Mouse (Mus musculus): ENCODE data around the gene Pakap. TPM values are rescaled to one million over a fixed set of nuclear protein-coding genes. Genes with fewer than 3 reads are reported as not detected.

The Pakap gene
- polyA plus RNA-seq, 1 experiment from 2014 or later: 21.4 TPM

DNA sequence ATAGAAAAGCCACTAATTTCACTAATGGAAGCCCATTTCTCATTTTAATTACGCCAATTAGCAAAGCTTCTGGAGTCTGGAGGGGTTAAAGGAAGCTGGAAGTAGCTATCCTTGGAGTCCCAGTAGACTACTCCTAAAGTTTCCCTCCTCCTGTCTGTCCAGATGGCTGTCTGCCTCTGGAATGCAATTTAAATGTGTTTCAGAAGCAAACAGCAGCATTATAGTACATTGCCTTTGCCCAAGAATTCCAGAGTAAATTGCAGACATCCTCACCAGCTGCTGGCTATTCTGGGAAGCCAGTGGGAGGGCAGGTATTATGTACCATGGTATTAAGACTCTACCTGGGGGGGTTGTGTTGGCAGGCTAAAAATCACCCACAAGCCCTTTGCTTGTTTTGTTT is 283.8 kb downstream of the Pakap start:
- Histone ChIP-seq H3K4me3 (ENCODE audit: low read depth, low read length) (no peak overlapping the region), H3K4me2 (no peak overlapping the region), H3K27ac (ENCODE audit: low read depth, low read length) (no peak overlapping the region), H3K4me1 (ENCODE audit: control insufficient read depth, insufficient read depth, low read length) (peaks cover 11% of the 10 kb centered on the region), H3K9ac (ENCODE audit: low read length) (no peak overlapping the region), H3K36me3 (ENCODE audit: control insufficient read depth, insufficient read depth, low read length) (peaks cover 9% of the 10 kb centered on the region), H3K27me3 (ENCODE audit: control insufficient read depth, insufficient read depth, low read length) (no peaks in the 10 kb centered on the region), H3K9me3 (ENCODE audit: control insufficient read depth, low read length) (no peaks in the 10 kb centered on the region)
- DNase-seq (ENCODE audit: low spot score, missing footprints) (no peak), ATAC-seq (ENCODE audit: low FRiP score) (no peak)
- 83% methylated on average over 1 of the region's 1 CpGs for WGBS

DNA sequence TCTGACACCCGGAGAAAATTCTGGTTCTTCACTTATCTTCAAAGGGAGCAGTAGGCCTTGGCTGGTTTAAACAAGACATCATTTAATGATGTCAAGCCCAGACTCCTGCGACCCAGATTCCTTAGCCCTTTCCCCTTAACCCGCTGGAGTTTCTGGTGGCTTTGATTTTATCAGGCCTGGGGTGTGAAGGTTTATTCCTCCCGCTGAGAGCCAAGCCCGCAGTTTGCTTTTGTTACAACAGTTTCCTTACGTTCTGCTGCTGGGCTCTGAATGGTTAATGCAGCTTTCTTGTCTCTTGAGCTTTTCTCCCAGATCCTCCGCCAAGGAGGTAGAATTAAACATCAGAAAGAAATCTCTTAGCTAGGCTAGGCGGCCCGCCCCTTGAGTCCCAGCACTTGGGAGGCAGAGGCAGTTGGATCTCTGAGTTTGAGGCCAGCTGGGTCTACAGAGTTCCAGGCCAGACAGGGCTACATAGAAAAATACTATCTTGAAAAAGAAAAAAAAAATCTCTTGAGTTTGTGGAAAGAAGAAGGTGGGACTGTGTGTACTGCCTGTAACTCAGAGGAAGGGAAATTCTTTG is 284.6 kb downstream of the Pakap start:
- no peak for DNase-seq (ENCODE audit: low spot score, missing footprints)
- WGBS: 23% methylated on average over 9 of the region's 9 CpGs
- no peak for ATAC-seq (ENCODE audit: low FRiP score)

DNA sequence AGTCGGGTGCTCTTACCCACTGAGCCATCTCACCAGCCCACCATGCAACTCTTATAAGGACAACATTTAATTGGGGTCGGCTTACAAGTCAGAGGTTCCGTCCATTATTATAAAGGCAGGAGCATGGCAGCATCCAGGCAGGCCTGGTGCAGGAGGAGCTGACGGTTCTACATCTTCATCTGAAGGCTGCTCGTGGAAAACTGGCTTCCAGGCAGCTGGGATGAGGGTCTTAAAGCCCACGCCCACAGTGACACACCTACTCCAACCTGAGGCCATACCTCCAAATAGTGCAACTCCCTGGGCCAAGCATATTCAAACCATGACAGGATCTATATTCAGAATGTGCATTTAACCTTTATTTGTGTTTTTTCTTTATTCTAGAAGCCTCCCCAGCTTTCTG is 286.2 kb downstream of the Pakap start:
- peaks cover 9% of the 10 kb centered on the region for H3K36me3 ChIP-seq (ENCODE audit: control insufficient read depth, insufficient read depth, low read length)

More for the DNA sequence above, 284.6 kb downstream of the Pakap start:
- H3K4me2 ChIP-seq: no peak overlapping the region
- no peak overlapping the region for H3K9ac ChIP-seq (ENCODE audit: low read length)
- H3K36me3 ChIP-seq (ENCODE audit: control insufficient read depth, insufficient read depth, low read length): peaks cover 9% of the 10 kb centered on the region
- no peaks in the 10 kb centered on the region for H3K9me3 ChIP-seq (ENCODE audit: control insufficient read depth, low read length)
- H3K27ac ChIP-seq (ENCODE audit: low read depth, low read length): no peak overlapping the region
- peaks cover 5% of the 10 kb centered on the region for H3K4me1 ChIP-seq (ENCODE audit: control insufficient read depth, insufficient read depth, low read length)
- H3K4me3 ChIP-seq (ENCODE audit: low read depth, low read length): no peak overlapping the region
- no peaks in the 10 kb centered on the region for H3K27me3 ChIP-seq (ENCODE audit: control insufficient read depth, insufficient read depth, low read length)

DNA sequence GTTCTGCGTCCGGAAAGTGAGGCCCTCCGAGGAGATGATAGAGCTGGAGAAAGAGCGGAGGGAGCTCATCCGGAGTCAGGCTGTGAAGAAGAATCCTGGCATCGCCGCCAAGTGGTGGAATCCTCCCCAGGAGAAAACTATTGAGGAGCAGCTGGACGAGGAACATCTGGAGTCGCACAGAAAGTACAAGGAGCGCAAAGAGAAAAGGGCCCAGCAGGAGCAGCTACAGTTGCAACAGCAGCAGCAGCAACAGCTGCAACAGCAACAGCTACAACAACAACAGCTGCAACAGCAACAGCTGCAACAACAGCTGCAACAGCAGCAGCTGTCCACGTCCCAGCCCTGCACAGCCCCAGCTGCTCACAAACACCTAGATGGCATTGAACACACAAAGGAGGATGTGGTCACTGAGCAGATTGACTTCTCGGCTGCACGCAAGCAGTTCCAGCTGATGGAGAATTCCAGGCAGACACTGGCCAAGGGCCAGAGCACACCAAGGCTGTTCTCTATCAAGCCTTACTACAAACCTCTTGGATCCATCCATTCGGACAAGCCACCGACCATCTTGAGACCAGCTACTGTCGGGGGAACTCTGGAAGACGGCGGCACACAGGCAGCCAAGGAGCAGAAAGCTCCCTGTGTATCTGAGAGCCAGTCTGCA is 287.4 kb downstream of the Pakap start:
- no peak overlapping the region for H3K4me3 ChIP-seq (ENCODE audit: low read depth, low read length)
- no peak overlapping the region for H3K4me2 ChIP-seq
- no peak for DNase-seq (ENCODE audit: low spot score, missing footprints)
- no peaks in the 10 kb centered on the region for H3K27me3 ChIP-seq (ENCODE audit: control insufficient read depth, insufficient read depth, low read length)
- no peak for ATAC-seq (ENCODE audit: low FRiP score)
- no peak overlapping the region for H3K9ac ChIP-seq (ENCODE audit: low read length)
- H3K9me3 ChIP-seq (ENCODE audit: control insufficient read depth, low read length): no peaks in the 10 kb centered on the region
- no peak overlapping the region for H3K27ac ChIP-seq (ENCODE audit: low read depth, low read length)
- WGBS: 85% methylated on average over 18 of the region's 18 CpGs
- peaks cover 9% of the 10 kb centered on the region for H3K36me3 ChIP-seq (ENCODE audit: control insufficient read depth, insufficient read depth, low read length)
- peaks cover 5% of the 10 kb centered on the region for H3K4me1 ChIP-seq (ENCODE audit: control insufficient read depth, insufficient read depth, low read length)

More for the DNA sequence above, 286.2 kb downstream of the Pakap start:
- Histone ChIP-seq H3K4me3 (ENCODE audit: low read depth, low read length) (no peak overlapping the region), H3K27ac (ENCODE audit: low read depth, low read length) (no peak overlapping the region), H3K4me1 (ENCODE audit: control insufficient read depth, insufficient read depth, low read length) (peaks cover 5% of the 10 kb centered on the region), H3K9me3 (ENCODE audit: control insufficient read depth, low read length) (no peaks in the 10 kb centered on the region), H3K27me3 (ENCODE audit: control insufficient read depth, insufficient read depth, low read length) (no peaks in the 10 kb centered on the region), H3K9ac (ENCODE audit: low read length) (no peak overlapping the region), H3K4me2 (no peak overlapping the region)
- WGBS: 88% methylated on average over 6 of the region's 6 CpGs
- DNase-seq (ENCODE audit: low spot score, missing footprints): no peak
- ATAC-seq (ENCODE audit: low FRiP score): no peak

DNA sequence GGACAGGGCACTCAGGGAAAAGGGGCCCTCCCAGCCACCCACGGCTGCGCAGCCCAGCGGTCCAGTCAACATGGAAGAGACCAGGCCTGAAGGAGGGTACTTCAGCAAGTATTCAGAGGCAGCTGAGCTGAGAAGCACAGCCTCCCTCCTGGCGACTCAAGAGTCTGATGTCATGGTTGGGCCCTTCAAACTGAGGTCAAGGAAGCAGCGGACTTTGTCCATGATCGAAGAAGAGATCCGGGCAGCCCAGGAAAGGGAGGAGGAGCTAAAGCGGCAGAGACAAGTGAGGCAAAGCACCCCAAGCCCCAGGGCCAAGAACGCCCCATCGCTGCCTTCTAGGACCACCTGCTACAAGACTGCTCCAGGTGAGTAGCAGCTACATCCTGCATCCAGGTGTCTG is 288.7 kb downstream of the Pakap start:
- no peak overlapping the region for H3K4me3 ChIP-seq (ENCODE audit: low read depth, low read length)
- ATAC-seq (ENCODE audit: low FRiP score) (no peak), DNase-seq (ENCODE audit: low spot score, missing footprints) (no peak)
- WGBS: 94% methylated on average over 10 of the region's 10 CpGs
- H3K9me3 ChIP-seq (ENCODE audit: control insufficient read depth, low read length): no peaks in the 10 kb centered on the region
- no peak overlapping the region for H3K27ac ChIP-seq (ENCODE audit: low read depth, low read length)
- no peak overlapping the region for H3K9ac ChIP-seq (ENCODE audit: low read length)
- H3K4me2 ChIP-seq: no peak overlapping the region
- no peaks in the 10 kb centered on the region for H3K27me3 ChIP-seq (ENCODE audit: control insufficient read depth, insufficient read depth, low read length)
- peaks cover 5% of the 10 kb centered on the region for H3K4me1 ChIP-seq (ENCODE audit: control insufficient read depth, insufficient read depth, low read length)
- peaks cover 9% of the 10 kb centered on the region for H3K36me3 ChIP-seq (ENCODE audit: control insufficient read depth, insufficient read depth, low read length)

DNA sequence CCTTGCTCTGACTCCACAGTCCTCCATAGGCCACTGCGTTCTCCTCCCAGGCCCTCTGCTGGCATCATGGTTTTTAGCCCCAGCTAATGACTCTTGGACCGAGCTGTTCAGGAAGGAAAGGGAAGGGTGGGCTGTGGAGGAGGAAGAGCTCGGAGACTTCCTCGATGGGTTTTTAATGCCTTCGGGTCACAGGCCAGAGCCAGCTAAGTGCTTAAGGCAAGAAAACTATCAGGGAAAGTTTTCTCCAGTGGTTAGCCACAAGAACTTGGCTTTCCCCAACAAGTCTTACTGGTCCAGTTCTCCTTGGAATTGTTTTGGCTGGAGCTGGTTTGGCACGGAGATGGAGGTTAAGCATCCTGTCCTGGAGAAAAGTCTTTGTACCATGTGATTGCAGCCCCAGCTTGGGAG is 292.2 kb downstream of the Pakap start:
- peaks cover 9% of the 10 kb centered on the region for H3K36me3 ChIP-seq (ENCODE audit: control insufficient read depth, insufficient read depth, low read length)
- H3K4me2 ChIP-seq: no peak overlapping the region
- no peak for DNase-seq (ENCODE audit: low spot score, missing footprints)
- no peak overlapping the region for H3K4me3 ChIP-seq (ENCODE audit: low read depth, low read length)
- ATAC-seq (ENCODE audit: low FRiP score): no peak
- 89% methylated on average over 6 of the region's 6 CpGs for WGBS
- no peaks in the 10 kb centered on the region for H3K4me1 ChIP-seq (ENCODE audit: control insufficient read depth, insufficient read depth, low read length)
- no peak overlapping the region for H3K27ac ChIP-seq (ENCODE audit: low read depth, low read length)
- H3K27me3 ChIP-seq (ENCODE audit: control insufficient read depth, insufficient read depth, low read length): no peaks in the 10 kb centered on the region
- no peak overlapping the region for H3K9ac ChIP-seq (ENCODE audit: low read length)
- H3K9me3 ChIP-seq (ENCODE audit: control insufficient read depth, low read length): no peaks in the 10 kb centered on the region

DNA sequence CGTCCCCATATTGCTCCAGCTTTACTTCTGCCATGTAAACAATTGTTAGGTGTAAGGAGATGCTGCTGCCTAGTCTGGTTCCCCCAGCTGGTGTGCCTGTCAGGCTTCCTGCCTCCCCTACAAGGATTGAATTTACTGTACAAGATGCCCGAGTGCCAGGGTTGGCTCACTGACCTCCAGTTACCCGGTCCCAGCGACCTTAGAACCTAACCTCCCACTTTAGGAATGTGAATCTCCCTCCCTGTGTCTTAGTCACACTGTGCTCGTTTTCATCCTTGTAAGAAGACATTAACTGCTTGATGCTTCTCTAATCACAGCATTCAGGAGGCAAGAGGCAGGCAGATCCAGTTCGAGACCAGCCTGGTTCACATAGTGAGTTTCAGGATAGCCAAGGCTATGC is 293.2 kb downstream of the Pakap start:
- peaks cover 3% of the 10 kb centered on the region; the same call in 1 of the 2 replicates for H3K36me3 ChIP-seq (ENCODE audit: control insufficient read depth, insufficient read depth, low read length)
- H3K27me3 ChIP-seq (ENCODE audit: control insufficient read depth, insufficient read depth, low read length): no peaks in the 10 kb centered on the region
- H3K4me3 ChIP-seq (ENCODE audit: low read depth, low read length): no peak overlapping the region
- H3K9ac ChIP-seq (ENCODE audit: low read length): no peak overlapping the region
- no peak for ATAC-seq (ENCODE audit: low FRiP score)
- no peaks in the 10 kb centered on the region for H3K4me1 ChIP-seq (ENCODE audit: control insufficient read depth, insufficient read depth, low read length)
- no peak overlapping the region for H3K4me2 ChIP-seq
- H3K9me3 ChIP-seq (ENCODE audit: control insufficient read depth, low read length): no peaks in the 10 kb centered on the region
- WGBS: 74% methylated on average over 6 of the region's 6 CpGs
- H3K27ac ChIP-seq (ENCODE audit: low read depth, low read length): no peak overlapping the region
- no peak for DNase-seq (ENCODE audit: low spot score, missing footprints)

DNA sequence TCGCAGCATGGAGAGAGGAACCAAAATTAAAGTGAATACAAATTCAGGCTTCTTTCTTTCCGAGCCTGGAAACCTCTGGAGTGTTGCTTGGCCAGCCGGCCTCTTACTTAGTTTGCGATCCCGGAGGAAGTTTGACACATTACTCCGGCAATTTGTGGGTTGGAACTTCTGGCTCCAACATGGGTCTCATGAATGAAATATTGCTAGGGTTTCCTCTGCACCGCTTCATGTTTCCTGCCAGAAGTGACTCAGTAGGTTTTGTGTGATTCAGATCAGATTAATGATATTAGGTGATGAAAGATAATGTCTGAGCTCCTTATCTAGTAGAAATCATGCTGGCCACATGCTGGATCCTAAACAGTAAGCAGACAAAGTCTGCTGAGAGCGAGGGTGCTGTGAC is 293.9 kb downstream of the Pakap start:
- 93% methylated on average over 8 of the region's 8 CpGs for WGBS
- H3K27me3 ChIP-seq (ENCODE audit: control insufficient read depth, insufficient read depth, low read length): no peaks in the 10 kb centered on the region
- H3K9ac ChIP-seq (ENCODE audit: low read length): no peak overlapping the region
- H3K36me3 ChIP-seq (ENCODE audit: control insufficient read depth, insufficient read depth, low read length): no peaks in the 10 kb centered on the region
- ATAC-seq (ENCODE audit: low FRiP score) (no peak), DNase-seq (ENCODE audit: low spot score, missing footprints) (no peak)
- H3K4me3 ChIP-seq (ENCODE audit: low read depth, low read length): no peak overlapping the region
- H3K4me1 ChIP-seq (ENCODE audit: control insufficient read depth, insufficient read depth, low read length): no peaks in the 10 kb centered on the region
- H3K27ac ChIP-seq (ENCODE audit: low read depth, low read length): no peak overlapping the region
- H3K9me3 ChIP-seq (ENCODE audit: control insufficient read depth, low read length): no peaks in the 10 kb centered on the region
- H3K4me2 ChIP-seq: no peak overlapping the region

DNA sequence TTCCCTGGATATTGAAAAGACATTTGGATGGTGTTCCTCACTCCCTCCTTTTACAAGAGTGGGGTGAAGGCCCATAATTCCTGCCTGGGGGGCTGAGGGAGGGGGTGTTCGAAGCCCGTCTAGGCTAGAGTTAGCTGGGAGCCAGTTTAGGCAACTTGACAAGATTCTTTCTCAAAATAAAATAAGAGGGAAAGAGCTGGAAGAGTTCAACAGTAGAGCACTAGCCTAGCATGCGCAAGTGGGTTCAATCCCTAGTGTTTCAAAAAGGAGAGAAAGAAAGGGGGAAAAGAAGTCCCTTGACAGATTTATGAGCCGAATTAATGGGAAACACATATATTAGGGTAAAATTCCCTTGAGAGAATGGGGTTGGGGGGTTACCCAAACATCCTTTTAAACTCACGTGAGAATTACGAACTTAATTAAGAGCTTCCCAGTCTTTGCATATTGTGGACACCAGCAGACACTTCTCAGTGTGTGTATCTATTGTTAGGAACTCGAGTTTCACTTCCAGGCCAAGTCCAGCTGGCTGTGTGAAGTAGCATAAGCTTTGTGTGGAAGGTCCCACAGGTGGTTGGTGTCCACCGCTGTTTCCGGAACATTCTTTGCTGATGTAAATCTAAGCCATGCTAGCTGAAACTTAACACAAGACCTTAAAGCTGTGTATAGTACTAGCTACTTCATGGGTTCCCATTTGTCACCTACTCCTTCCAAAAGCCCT is 294.4 kb downstream of the Pakap start:
- Histone ChIP-seq H3K4me2 (no peak overlapping the region), H3K4me1 (ENCODE audit: control insufficient read depth, insufficient read depth, low read length) (no peaks in the 10 kb centered on the region), H3K4me3 (ENCODE audit: low read depth, low read length) (no peak overlapping the region), H3K27ac (ENCODE audit: low read depth, low read length) (no peak overlapping the region), H3K9ac (ENCODE audit: low read length) (no peak overlapping the region), H3K9me3 (ENCODE audit: control insufficient read depth, low read length) (no peaks in the 10 kb centered on the region), H3K36me3 (ENCODE audit: control insufficient read depth, insufficient read depth, low read length) (no peaks in the 10 kb centered on the region), H3K27me3 (ENCODE audit: control insufficient read depth, insufficient read depth, low read length) (no peaks in the 10 kb centered on the region)
- DNase-seq (ENCODE audit: low spot score, missing footprints): no peak
- ATAC-seq (ENCODE audit: low FRiP score): no peak
- 85% methylated on average over 9 of the region's 9 CpGs for WGBS

Measured in midbrain, embryonic 11.5 days (tissue).